Mouse (Mus musculus) embryonic facial prominence, embryonic 14.5 days (tissue): Measurements from ENCODE around the gene Tvp23a. TPM values are rescaled to one million over a fixed set of nuclear protein-coding genes. Genes with fewer than 3 reads are reported as not detected.

Source experiments
- ATAC-seq: fragments of 200-750 bp; cut with Nextera tagmentation; 2 replicates; pipeline ENCODE4 v1.8.0; 2017; ENCODE audit warnings: low read depth, moderate number of reproducible peaks, moderate TSS enrichment
- DNase-seq: peaks from one replicate; pipeline ENCODE4 v3.0.0-alpha.2; 2015; ENCODE audit warnings: low spot score
- H3K27ac ChIP-seq: fragments of 300-500 bp; sonication (generic); replicated peaks from 2 replicates; pipeline ENCODE4 v1.5.1; 2014; ENCODE audit warnings: low read depth, mild to moderate bottlenecking, low read length, moderate library complexity
- H3K27me3 ChIP-seq: fragments of 300-500 bp; sonication (generic); replicated peaks from 2 replicates; pipeline ENCODE4 v1.6.1; 2014; ENCODE audit warnings: low read length; ENCODE audit not compliant: control insufficient read depth, insufficient read depth
- H3K36me3 ChIP-seq: fragments of 300-500 bp; sonication (generic); 2 replicates; pipeline ENCODE4 v1.6.1; 2014; ENCODE audit warnings: low read length, mixed read lengths; ENCODE audit not compliant: control insufficient read depth, insufficient read depth
- H3K4me1 ChIP-seq: fragments of 300-500 bp; sonication (generic); 2 replicates; pipeline ENCODE4 v1.6.1; 2014; ENCODE audit warnings: antibody characterized with exemption, low read length; ENCODE audit not compliant: control insufficient read depth, insufficient read depth
- H3K4me2 ChIP-seq: fragments of 300-500 bp; sonication (generic); 2 replicates; pipeline ENCODE4 v1.6.1; 2014; ENCODE audit warnings: low read depth, mild to moderate bottlenecking, low read length, moderate library complexity, mixed read lengths
- H3K4me3 ChIP-seq: fragments of 300-500 bp; sonication (generic); 2 replicates; pipeline ENCODE4 v1.5.1; 2014; ENCODE audit warnings: low read depth, mild to moderate bottlenecking, low read length
- H3K9ac ChIP-seq: fragments of 300-500 bp; sonication (generic); 2 replicates; pipeline ENCODE4 v1.6.1; 2014; ENCODE audit warnings: low read depth, mild to moderate bottlenecking, low read length, moderate library complexity, mixed read lengths
- H3K9me3 ChIP-seq: fragments of 300-500 bp; sonication (generic); 2 replicates; pipeline ENCODE4 v1.6.1; 2016; ENCODE audit warnings: low read length; ENCODE audit not compliant: control insufficient read depth
- WGBS: fragments of 180-500 bp; shearing (Covaris S2); extraction: QIAGEN DNeasy Blood & Tissue Kit; methylation state at CpG from one replicate; pipeline ENCODE4 v1.1.7; 2014; 5-methylcytosine and 5-hydroxymethylcytosine counted together
- polyA plus RNA-seq: library from polyadenylated mRNA; unstranded; fragments of >200 nt; fragmentation: Nextera tagmentation; extraction: Ambion mirVana; gene quantifications from 2 replicates; pipeline ENCODE4 v1.2.1, GENCODE M21; 2014

Gene Tvp23a
- polyA plus RNA-seq, 1 experiment from 2014 or later: 13.2 TPM

DNA sequence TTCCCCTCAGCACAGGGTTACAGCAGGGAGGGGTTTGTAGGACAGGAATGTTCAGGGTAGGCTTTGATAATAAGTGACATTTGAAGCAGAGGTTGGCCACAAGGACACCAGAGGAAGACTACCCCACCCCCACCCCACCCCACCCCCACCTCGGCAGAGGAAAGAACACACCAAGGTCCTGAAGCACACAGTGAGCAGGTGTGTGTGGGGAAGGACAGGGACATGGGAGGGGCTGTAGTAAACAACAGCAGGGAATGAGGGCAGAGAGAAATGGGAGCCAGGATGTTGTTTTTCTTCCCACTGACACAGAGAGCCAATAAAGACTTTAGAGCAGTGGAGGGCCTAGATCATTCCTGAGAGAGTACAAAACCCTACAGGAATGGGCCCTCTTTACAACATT is 69.9 kb downstream of the Tvp23a start:
- H3K36me3 ChIP-seq: no peaks in the 10 kb centered on the region
- no peak for ATAC-seq

DNA sequence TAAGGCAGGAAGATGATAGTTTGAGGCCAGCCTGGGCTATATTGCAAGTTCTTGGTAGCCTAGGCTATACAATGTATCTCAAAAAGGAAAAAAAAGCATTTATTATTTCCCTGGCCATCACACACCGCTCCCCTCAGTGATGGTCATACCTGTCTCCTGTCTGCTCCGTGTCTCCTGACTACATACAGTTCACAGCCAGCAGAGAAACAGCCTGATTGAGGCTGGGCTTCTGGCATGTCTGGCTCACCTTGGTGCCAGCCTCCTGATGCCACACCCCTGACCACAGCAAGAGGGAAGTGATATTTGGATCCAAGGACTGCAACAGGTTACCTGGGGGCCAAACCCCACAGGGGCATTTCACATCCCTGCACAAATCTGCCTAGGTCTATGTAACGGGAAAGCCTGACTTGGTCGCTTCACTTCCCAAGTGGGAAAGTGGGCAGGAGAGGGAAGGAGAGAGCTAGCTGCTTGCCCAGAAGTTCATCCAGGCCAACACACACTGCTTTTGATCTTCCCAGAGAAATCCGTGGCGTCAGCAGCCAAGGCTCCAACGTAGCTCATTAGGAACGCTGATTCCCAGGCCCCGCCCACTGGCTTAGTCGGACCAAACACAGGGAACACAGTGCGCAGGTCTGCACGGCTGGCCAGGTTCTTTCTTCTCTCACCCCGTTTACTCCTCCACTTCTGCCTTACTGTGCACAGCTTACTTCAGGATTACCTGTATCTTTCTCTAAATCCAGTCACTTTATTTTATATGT is 72.7 kb downstream of the Tvp23a start:
- no peaks in the 10 kb centered on the region for H3K27me3 ChIP-seq
- H3K4me2 ChIP-seq: peak overlapping the region; percentile 49
- 27% methylated on average over 13 of the region's 13 CpGs for WGBS
- no peaks in the 10 kb centered on the region for H3K36me3 ChIP-seq
- no peak overlapping the region; the same call in 1 of the 2 replicates for H3K9ac ChIP-seq
- no peaks in the 10 kb centered on the region for H3K9me3 ChIP-seq
- ATAC-seq (peak; percentile 85), DNase-seq (peak; percentile 83)
- peak overlapping the region; percentile 19; the same call in 1 of the 2 replicates for H3K4me3 ChIP-seq
- H3K27ac ChIP-seq: no peak overlapping the region
- H3K4me1 ChIP-seq: no peaks in the 10 kb centered on the region; the same call in none of the 2 replicates

More for the DNA sequence above, 69.9 kb downstream of the Tvp23a start:
- Histone ChIP-seq H3K9me3 (no peaks in the 10 kb centered on the region), H3K4me3 (no peak overlapping the region), H3K4me2 (no peak overlapping the region), H3K9ac (no peak overlapping the region), H3K4me1 (no peaks in the 10 kb centered on the region; the same call in 1 of the 2 replicates), H3K27ac (no peak overlapping the region), H3K27me3 (no peaks in the 10 kb centered on the region)
- 28% methylated on average over 1 of the region's 1 CpGs for WGBS
- DNase-seq: no peak

DNA sequence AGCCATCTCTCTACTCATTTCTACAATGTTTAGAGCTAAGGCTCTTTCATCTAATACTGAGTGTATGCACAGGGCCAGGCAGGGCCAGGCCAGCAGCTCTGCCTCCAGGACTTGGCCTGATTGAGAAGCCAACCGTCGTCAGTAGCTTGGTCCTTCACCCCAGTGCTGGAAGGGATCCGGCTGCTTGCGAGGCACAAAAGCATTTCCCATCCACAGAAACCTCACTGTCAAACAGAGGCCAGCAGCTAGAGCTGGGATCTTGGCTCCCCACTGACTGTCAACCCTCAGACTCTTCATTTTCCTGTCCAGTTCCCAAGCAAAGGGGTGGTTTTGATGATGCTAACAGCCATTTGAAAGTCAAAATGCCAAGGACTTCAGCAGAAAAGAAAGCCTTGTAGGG is 74.8 kb downstream of the Tvp23a start:
- 70% methylated on average over 4 of the region's 4 CpGs for WGBS
- H3K27ac ChIP-seq: no peak overlapping the region

More for the DNA sequence above, 74.8 kb downstream of the Tvp23a start:
- no peaks in the 10 kb centered on the region for H3K27me3 ChIP-seq
- no peak overlapping the region for H3K4me2 ChIP-seq
- no peaks in the 10 kb centered on the region; the same call in none of the 2 replicates for H3K4me1 ChIP-seq
- ATAC-seq (no peak), DNase-seq (no peak)
- H3K36me3 ChIP-seq: no peaks in the 10 kb centered on the region
- no peak overlapping the region for H3K4me3 ChIP-seq
- H3K9ac ChIP-seq: no peak overlapping the region
- no peaks in the 10 kb centered on the region for H3K9me3 ChIP-seq

Other genes starting within 250 kb of the Tvp23a start
- gene Emp2, start 133.4 kb downstream of the Tvp23a start, polyA plus RNA-seq: 35.4 and 38.6 TPM in 2 replicates
- 2.3 and 3.9 TPM in 2 replicates for gene Tekt5, start 51.9 kb downstream of the Tvp23a start, polyA plus RNA-seq
- gene Nubp1, start 35.4 kb downstream of the Tvp23a start, polyA plus RNA-seq: 49.0 and 52.6 TPM in 2 replicates
- gene Ciita, start 32.7 kb upstream of the Tvp23a start, polyA plus RNA-seq: 0.29 and 0.35 TPM in 2 replicates
- gene Dexi, start 95.7 kb upstream of the Tvp23a start, polyA plus RNA-seq: 28.0 and 30.3 TPM in 2 replicates
- gene Clec16a, start 98.0 kb upstream of the Tvp23a start, polyA plus RNA-seq: 26.8 and 29.6 TPM in 2 replicates